Mouse (Mus musculus) C2C12 (cell line): ENCODE results near the gene Colgalt1. TPM values are rescaled to one million over a fixed set of nuclear protein-coding genes. Genes with fewer than 3 reads are reported as not detected.

ENCODE experiments used
- H3K27me3 ChIP-seq: one replicate; pipeline ENCODE4 v1.6.1; 2011; ENCODE audit not compliant: control insufficient read depth, insufficient read depth, insufficient read length
- H3K36me3 ChIP-seq: one replicate; pipeline ENCODE4 v1.6.1; 2011; ENCODE audit not compliant: control insufficient read depth, insufficient read depth
- H3K4me3 ChIP-seq: one replicate; pipeline ENCODE4 v1.5.1; 2011; ENCODE audit warnings: mild to moderate bottlenecking, control low read depth; ENCODE audit not compliant: poor library complexity, insufficient read depth, severe bottlenecking
- H3K79me2 ChIP-seq: one replicate; pipeline ENCODE4 v1.6.1; 2011; ENCODE audit not compliant: control insufficient read depth, insufficient read depth
- H3K79me3 ChIP-seq: one replicate; pipeline ENCODE4 v1.6.1; 2011; ENCODE audit warnings: low read depth, control low read depth
- H3ac ChIP-seq: one replicate; pipeline ENCODE3; 2011; ENCODE audit warnings: low read depth; ENCODE audit not compliant: control insufficient read depth, insufficient read length
- CEBPB ChIP-seq: IDR thresholded peaks from one replicate; pipeline ENCODE4 v1.6.1; 2011; ENCODE audit warnings: low read depth, mild to moderate bottlenecking, control low read depth, moderate library complexity
- CTCF ChIP-seq: IDR thresholded peaks from one replicate; pipeline ENCODE4 v1.5.1; 2011; ENCODE audit not compliant: control insufficient read depth, insufficient read depth, insufficient read length
- FOSL1 ChIP-seq: IDR thresholded peaks from one replicate; pipeline ENCODE4 v1.8.0; 2011; ENCODE audit warnings: mild to moderate bottlenecking, low read length; ENCODE audit not compliant: poor library complexity, insufficient read depth, severe bottlenecking
- MAX ChIP-seq: IDR thresholded peaks from one replicate; pipeline ENCODE4 v1.6.1; 2011; ENCODE audit warnings: mild to moderate bottlenecking, control low read depth
- MYOD1 ChIP-seq: IDR thresholded peaks from one replicate; pipeline ENCODE4 v1.6.1; 2011; ENCODE audit warnings: low read depth; ENCODE audit not compliant: control insufficient read depth, insufficient read length
- MYOG ChIP-seq: IDR thresholded peaks from one replicate; pipeline ENCODE4 v1.6.1; 2011; ENCODE audit not compliant: control insufficient read depth, insufficient read length; ENCODE audit errors: extremely low read depth
- USF1 ChIP-seq: IDR thresholded peaks from one replicate; pipeline ENCODE4 v1.6.1; 2011; ENCODE audit warnings: low read depth, mild to moderate bottlenecking, control low read depth, moderate library complexity
- polyA plus RNA-seq: library from polyadenylated mRNA; unstranded; fragments of >200 nt; fragmentation: generic; extraction: Trizol; gene quantifications from one replicate; pipeline ENCODE4 v1.2.1, GENCODE M21; 2012; ENCODE audit warnings: missing spikeins

Colgalt1 gene
- polyA plus RNA-seq, 1 experiment = 72.3 TPM

DNA sequence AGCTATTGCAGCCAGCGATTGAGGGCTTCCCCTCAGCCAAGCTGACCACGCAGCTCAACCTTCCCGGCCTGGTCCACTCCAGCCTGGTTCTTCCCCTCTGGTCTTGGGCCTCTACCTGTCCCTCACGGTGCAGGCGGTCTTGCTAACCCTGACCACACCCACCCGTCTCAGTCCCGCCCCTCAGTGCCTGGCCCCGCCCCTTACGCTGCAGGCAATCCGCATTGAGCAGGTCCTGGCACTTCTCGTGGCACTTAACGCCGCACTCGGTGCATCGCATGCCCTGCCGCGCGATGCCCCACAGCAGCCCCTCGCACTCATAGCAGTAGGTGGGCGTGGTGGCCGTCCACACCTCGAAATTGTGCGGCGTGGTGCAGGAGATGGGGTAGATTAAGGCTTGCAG, 43.8 kb downstream of the Colgalt1 start:
- Histone ChIP-seq H3K4me3 (no peak overlapping the region), H3K79me3 (no peaks in the 10 kb centered on the region), H3K79me2 (no peaks in the 10 kb centered on the region), H3K36me3 (no peaks in the 10 kb centered on the region), H3ac (no peak overlapping the region), H3K27me3 (peaks cover 42% of the 10 kb centered on the region)
- TF ChIP-seq MYOD1 = no peak

DNA sequence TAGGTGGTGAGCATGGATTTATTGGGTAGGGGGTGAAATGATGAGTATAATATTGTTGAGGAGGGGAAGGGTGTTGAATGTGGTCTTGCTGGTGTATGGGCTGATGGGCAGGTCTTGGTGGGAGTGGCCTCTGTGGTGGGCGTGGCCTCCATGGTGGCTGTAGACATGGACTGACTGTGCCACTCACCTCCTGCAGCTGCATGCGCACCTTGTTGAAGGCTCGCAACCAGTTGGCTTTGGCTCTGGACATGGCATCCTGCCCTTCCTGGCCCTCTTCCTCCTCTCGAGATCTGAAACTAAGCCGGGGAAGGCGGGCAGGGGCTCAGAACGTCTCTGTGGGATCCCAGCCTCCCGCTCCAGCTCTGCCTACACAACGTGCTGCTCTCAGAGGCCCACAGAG, 47.0 kb downstream of the Colgalt1 start:
- Histone ChIP-seq H3K36me3 (no peaks in the 10 kb centered on the region), H3K79me3 (no peaks in the 10 kb centered on the region), H3K4me3 (no peak overlapping the region), H3ac (no peak overlapping the region), H3K79me2 (no peaks in the 10 kb centered on the region), H3K27me3 (peaks cover 16% of the 10 kb centered on the region)
- TF ChIP-seq CEBPB (no peak), USF1 (no peak), MYOG (no peak), CTCF (no peak), MAX (no peak), FOSL1 (no peak), MYOD1 (no peak)

DNA sequence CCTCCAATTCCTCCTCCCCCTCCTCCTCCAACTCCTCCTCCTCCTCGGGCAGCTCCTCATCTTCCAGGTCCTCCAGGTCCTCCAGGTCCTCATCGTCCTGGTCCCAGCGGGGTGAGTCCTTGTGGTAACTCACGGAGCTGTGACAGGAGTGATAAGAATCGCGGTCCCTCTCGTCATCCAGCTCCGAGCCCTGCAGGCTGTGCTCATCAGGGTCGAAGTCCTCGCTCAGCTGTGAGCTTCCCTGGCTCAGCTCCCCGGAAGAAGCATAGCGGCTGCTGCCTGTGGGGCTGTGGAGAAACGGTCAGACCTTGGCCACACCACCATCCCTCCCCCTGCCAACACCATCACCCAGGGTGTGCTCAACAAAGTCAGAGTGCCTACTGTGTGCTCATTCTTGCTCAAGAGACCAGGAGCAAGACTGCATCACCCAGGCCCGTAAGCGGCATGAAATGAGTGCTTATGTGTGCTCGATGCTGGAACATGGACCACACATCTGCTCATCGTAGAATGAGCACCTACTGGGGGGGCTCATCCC, 47.8 kb downstream of the Colgalt1 start:
- Histone ChIP-seq H3K4me3 (no peak overlapping the region), H3K36me3 (no peaks in the 10 kb centered on the region), H3K79me3 (no peaks in the 10 kb centered on the region), H3K79me2 (no peaks in the 10 kb centered on the region), H3ac (no peak overlapping the region), H3K27me3 (peaks cover 11% of the 10 kb centered on the region)
- TF ChIP-seq CEBPB (no peak), USF1 (no peak)

DNA sequence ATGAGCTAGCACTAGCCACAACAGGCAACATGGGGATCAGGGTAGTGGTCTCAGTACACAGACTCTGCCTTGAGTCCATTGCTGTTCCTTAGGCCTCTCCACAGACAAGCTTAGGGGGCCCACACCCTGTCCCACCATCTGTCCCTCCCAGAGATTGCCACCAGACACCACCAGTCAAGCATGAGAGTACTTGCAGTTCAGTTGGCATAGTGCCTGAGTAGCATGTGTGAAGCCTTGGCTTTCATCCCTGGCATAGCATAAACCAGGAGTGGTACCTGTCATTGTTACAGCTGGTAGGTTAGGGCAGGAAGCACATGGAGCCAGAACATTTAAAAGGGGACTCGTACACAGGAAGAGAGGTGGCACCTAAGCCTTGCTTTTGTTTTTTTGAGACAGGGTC, 49.0 kb downstream of the Colgalt1 start:
- Histone ChIP-seq H3ac (no peak overlapping the region), H3K79me3 (no peaks in the 10 kb centered on the region), H3K27me3 (peaks cover 5% of the 10 kb centered on the region), H3K36me3 (no peaks in the 10 kb centered on the region), H3K4me3 (no peak overlapping the region), H3K79me2 (no peaks in the 10 kb centered on the region)
- TF ChIP-seq FOSL1 (no peak), CTCF (no peak), MAX (no peak), MYOG (no peak)

DNA sequence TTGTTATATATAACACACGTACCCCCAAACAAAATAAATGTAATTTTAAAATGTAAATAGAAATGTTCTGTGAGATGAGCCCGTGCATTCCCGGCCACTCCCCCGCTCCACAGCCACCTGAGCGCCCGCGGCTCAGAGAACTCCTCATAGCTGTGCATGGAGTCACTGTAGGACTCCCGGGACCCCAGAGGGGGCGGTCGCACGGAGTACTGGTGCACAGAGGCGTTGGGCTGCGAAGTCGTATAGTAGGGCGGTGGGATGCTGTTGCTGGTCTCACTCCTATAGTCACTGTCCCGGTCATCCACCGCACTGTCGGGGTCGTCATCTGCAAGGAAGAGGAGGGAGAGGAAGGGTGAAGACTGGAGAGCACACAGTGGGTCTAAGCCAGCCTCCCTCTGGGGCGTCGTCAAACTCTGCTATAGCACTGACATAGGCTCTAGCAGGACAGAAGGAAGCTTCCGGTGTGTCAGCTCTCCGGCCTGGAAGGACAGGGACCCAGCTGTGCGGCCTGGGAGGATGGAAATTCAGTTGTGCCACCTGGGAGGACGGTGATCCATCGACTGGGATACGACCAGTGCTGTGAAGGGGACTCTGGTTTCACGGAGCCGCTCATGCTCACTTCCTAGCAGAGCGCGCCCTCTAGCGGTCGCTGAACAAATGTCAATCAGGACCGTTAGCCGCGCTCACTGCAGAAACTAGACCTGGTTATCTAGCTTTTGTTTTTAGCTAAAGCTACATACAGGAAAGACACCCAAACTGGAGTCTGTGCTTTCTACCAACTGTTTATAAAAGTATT, 49.7 kb downstream of the Colgalt1 start:
- Histone ChIP-seq H3K79me3 (no peaks in the 10 kb centered on the region), H3K79me2 (no peaks in the 10 kb centered on the region), H3K27me3 (peaks cover 3% of the 10 kb centered on the region), H3K36me3 (no peaks in the 10 kb centered on the region), H3ac (no peak overlapping the region), H3K4me3 (no peak overlapping the region)
- TF ChIP-seq CTCF = peak; percentile 78
- TF ChIP-seq MYOD1 = no peak
- TF ChIP-seq FOSL1 = no peak
- TF ChIP-seq MAX = no peak
- TF ChIP-seq MYOG = no peak

DNA sequence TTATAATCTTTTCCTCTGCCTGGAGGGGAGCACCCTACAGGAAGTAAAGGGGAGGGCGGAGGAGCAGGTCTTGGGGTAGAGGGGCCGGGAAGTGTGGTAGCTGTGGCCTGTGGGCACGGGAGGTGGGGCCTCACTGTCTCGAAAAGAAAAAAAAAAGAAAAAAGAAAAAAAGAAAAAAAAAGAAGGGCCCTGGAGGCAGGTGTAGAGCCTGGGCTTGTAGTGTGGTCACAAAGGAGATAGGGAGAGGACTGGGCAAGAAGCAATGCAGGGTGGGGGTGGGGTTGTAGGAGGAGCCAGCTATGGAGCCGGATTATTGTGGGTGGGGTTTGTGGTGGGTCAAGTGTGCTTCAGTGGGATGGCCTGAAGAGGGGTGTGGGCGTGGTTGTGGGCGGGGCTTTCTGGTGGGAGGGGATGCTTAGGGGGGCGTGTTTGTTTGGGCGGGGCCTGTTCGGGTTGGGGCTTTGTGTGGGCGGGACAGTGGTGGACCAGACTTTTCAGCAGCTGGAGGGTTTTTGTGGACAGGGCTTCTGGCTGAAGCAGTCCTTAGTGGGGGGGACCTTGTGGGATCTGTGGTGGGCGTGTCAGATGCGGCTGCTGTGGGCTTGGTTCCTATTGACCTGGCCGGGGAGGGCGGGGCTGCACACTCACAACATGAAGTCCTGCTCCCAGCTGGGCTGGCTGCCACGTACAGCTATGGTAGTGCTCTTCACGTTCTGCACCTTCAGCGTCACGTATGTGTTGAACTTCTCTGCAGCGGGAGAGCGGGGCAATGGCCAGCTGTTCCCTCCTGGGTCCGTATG, 54.7 kb downstream of the Colgalt1 start:
- Histone ChIP-seq H3ac (no peak overlapping the region), H3K36me3 (no peaks in the 10 kb centered on the region), H3K79me3 (no peaks in the 10 kb centered on the region), H3K27me3 (no peaks in the 10 kb centered on the region), H3K4me3 (peak overlapping the region; percentile 6), H3K79me2 (no peaks in the 10 kb centered on the region)
- TF ChIP-seq CEBPB (no peak), MYOD1 (no peak), MAX (no peak), CTCF (no peak), MYOG (no peak), USF1 (no peak), FOSL1 (no peak)
